Mouse (Mus musculus): Measurements from ENCODE around the gene Runx1. TPM values are rescaled to one million over a fixed set of nuclear protein-coding genes. Genes with fewer than 3 reads are reported as not detected.

The Runx1 gene
- polyA plus RNA-seq, 1 experiment from 2014 or later = 1.2 TPM

DNA sequence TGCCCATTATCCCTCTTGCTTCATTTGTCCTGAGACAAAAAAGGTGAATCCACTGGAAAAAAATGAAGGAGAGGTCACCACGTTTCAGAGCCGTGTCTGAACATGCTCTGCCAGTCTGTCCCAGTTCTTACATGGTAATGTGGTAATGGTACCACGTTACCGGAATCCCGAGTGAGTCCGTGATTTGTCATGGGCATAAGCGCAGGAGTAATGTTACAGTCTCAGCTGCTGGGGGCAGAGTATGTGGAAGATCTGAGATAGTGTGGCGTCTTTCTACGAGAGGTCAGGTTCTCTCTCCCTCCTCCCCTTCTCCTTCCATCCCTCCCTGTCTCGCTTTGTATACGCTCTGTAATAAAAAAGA, 216.3 kb downstream of the Runx1 start:
- no peak overlapping the region for H3K27ac ChIP-seq (ENCODE audit: low read depth, low read length)

DNA sequence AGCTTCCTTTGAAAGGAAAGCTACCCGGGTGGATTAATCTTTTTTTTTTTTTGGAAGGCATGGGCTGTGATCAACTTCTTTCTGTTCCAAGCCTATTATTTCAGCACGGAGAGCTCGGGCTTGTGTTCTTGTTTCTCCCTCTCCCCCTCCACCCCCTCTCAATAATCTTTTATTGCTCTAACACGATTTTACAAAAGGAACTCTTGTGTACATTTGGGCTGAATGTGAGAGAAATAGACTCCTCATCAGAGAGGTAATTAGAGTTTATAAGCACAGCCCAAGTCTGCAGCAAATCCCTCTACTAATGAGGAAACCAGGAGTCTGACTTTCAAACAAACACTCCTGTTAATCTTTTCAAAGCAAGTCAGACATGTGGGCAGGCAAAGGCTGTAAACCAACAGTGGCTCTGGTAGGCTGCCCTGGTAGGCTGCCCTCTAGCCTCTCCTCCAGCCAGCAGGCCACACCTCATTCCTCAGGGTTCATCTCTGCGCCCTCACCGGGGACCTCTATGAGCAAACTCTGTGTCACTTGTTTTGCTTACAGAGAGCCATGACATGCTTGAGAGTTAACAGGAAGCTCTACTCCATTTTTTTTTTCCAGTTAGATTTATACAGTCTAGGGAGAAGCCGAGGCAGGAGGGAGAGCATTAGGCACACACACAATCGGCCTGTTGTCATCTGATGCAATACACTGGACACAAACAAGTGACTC, 216.8 kb downstream of the Runx1 start:
- H3K9me3 ChIP-seq (ENCODE audit: control insufficient read depth, low read length) = no peaks in the 10 kb centered on the region
- DNase-seq (ENCODE audit: low spot score) = no peak
- H3K27me3 ChIP-seq (ENCODE audit: control insufficient read depth, insufficient read depth, low read length) = peaks cover 10% of the 10 kb centered on the region
- H3K4me1 ChIP-seq (ENCODE audit: control insufficient read depth, insufficient read depth, low read length) = 0 out of 2 replicates have a peak, but pooled peaks cover 6% of the 10 kb centered on the region
- no peaks in the 10 kb centered on the region for H3K36me3 ChIP-seq (ENCODE audit: control insufficient read depth, insufficient read depth, low read length)
- ATAC-seq (ENCODE audit: insufficient read depth, low FRiP score, low TSS enrichment) = no peak
- WGBS = 11% methylated on average over 8 of the region's 8 CpGs
- no peak overlapping the region for H3K4me2 ChIP-seq (ENCODE audit: low read depth)
- H3K9ac ChIP-seq (ENCODE audit: low read length) = no peak overlapping the region
- H3K4me3 ChIP-seq (ENCODE audit: low read depth, low read length) = no peak overlapping the region
- H3K27ac ChIP-seq (ENCODE audit: low read depth, low read length) = no peak overlapping the region

More for the DNA sequence above, 216.3 kb downstream of the Runx1 start:
- Histone ChIP-seq H3K9ac (ENCODE audit: low read length) (no peak overlapping the region), H3K4me1 (ENCODE audit: control insufficient read depth, insufficient read depth, low read length) (0 out of 2 replicates have a peak, but pooled peaks cover 6% of the 10 kb centered on the region), H3K4me2 (ENCODE audit: low read depth) (no peak overlapping the region), H3K4me3 (ENCODE audit: low read depth, low read length) (no peak overlapping the region), H3K9me3 (ENCODE audit: control insufficient read depth, low read length) (no peaks in the 10 kb centered on the region), H3K27me3 (ENCODE audit: control insufficient read depth, insufficient read depth, low read length) (peaks cover 10% of the 10 kb centered on the region), H3K36me3 (ENCODE audit: control insufficient read depth, insufficient read depth, low read length) (no peaks in the 10 kb centered on the region)
- no peak for ATAC-seq (ENCODE audit: insufficient read depth, low FRiP score, low TSS enrichment)
- DNase-seq (ENCODE audit: low spot score) = no peak
- 43% methylated on average over 11 of the region's 11 CpGs for WGBS

DNA sequence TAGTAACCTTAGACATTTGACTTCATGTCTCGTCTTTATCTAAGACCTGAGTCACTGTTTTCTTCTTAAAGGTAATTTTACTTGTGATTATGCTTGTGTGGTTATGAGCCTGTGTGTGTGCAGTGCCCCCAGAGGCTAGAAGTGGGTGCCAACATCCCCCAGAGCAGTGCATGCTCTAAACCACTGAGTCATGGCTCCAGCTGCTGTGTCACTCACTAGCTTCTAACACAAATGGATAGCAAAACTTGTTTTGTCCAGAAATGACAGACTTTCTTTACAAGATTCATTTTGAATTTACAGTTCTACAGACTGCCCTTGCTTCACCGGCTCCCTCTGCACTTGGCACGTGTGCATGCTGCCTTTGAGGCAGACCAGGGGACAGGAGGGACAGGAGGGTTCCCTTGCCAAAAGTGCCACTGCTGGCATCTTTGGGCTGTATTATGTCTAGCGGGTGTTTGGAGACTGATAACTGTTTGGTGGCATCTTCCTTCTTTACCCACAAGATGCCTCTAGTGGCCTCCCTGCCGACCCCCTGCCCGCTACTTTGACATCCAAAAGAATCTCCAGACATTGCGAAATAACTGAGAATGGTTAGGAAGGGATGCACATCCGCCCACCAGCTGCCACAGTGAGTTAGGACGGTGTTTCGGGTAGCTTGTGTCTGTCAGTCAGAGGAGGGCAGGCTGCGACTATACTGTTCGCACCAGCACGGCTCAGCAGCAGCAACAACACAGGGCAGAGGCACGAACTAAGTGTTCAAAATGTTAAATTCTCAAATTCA, 217.6 kb downstream of the Runx1 start:
- ATAC-seq (ENCODE audit: insufficient read depth, low FRiP score, low TSS enrichment) = no peak
- 44% methylated on average over 14 of the region's 14 CpGs for WGBS
- no peak for DNase-seq (ENCODE audit: low spot score)
- Histone ChIP-seq H3K4me3 (ENCODE audit: low read depth, low read length) (no peak overlapping the region), H3K4me2 (ENCODE audit: low read depth) (no peak overlapping the region), H3K27me3 (ENCODE audit: control insufficient read depth, insufficient read depth, low read length) (peaks cover 10% of the 10 kb centered on the region), H3K36me3 (ENCODE audit: control insufficient read depth, insufficient read depth, low read length) (no peaks in the 10 kb centered on the region), H3K9me3 (ENCODE audit: control insufficient read depth, low read length) (no peaks in the 10 kb centered on the region), H3K27ac (ENCODE audit: low read depth, low read length) (no peak overlapping the region), H3K9ac (ENCODE audit: low read length) (no peak overlapping the region), H3K4me1 (ENCODE audit: control insufficient read depth, insufficient read depth, low read length) (0 out of 2 replicates have a peak, but pooled peaks cover 6% of the 10 kb centered on the region)

DNA sequence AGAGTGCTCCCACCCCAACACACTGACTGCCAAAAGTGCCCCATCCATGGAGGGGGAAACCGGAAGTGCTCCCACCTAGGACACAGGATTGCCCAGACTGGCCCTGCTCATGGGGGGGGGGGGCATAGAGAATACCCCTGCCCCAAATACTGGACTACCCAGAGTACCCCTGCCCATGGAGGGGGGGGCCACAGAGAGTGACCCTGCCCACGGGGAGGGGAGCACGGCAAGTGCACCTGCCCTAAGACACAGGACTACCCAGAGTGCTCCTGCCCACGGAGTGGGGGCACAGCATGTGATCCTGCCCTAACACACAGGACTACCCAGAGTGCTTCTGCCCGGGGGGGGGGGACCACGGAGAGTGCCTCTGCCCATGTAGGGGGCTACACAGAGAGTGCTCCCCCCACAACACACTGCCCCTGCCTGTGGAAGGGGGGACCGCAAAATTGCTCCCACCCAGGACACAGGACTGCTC, 219.4 kb downstream of the Runx1 start:
- H3K4me2 ChIP-seq (ENCODE audit: low read depth) = no peak overlapping the region

DNA sequence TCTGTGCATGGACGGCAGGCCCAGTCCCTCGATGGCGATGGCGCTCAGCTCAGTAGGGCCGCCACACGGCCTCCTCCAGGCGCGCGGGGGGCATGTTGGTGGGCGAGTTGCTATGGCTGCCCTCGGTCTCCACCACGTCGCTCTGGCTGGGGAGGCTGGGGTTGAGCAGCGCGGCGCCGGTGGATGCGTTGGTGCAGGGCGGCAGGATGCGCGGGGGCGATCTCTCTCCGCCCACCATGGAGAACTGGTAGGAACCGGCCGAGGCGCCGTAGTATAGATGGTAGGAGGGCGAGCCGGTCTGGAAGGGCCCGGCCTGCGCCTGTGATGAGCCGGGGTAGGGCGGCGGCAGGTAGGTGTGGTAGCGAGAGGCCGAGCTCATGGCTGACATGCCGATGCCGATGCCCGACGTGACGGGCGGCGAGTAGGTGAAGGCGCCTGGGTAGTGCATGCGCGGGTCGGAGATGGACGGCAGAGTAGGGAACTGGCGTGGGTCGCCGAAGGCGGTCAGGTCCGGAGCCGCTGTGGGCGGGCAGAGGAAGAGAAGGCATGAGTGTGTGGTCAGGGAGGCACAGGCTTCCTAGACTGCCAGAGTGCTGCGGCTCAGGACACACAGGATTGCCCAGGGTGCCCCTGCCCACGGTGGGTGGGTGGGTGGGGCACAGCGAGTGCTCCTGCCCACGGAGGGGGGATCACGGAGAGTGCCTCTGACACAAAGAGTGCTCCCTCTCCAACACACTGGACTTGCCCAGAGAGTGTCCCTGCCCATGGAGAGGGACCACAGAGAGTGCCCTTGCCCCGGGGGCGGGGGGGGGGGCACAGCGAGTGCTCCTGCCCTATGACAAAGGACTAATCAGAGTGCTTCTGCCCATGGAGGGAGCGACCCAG, 220.1 kb downstream of the Runx1 start:
- Histone ChIP-seq H3K4me3 (ENCODE audit: low read depth, low read length) (peak overlapping the region; percentile 42), H3K4me2 (ENCODE audit: low read depth) (peak overlapping the region; percentile 65), H3K36me3 (ENCODE audit: control insufficient read depth, insufficient read depth, low read length) (no peaks in the 10 kb centered on the region), H3K4me1 (ENCODE audit: control insufficient read depth, insufficient read depth, low read length) (0 out of 2 replicates have a peak, but pooled peaks cover 6% of the 10 kb centered on the region), H3K9me3 (ENCODE audit: control insufficient read depth, low read length) (no peaks in the 10 kb centered on the region), H3K27me3 (ENCODE audit: control insufficient read depth, insufficient read depth, low read length) (peaks cover 10% of the 10 kb centered on the region), H3K9ac (ENCODE audit: low read length) (peak overlapping the region; percentile 42), H3K27ac (ENCODE audit: low read depth, low read length) (no peak overlapping the region)
- ATAC-seq (ENCODE audit: insufficient read depth, low FRiP score, low TSS enrichment) = peak; percentile 61
- DNase-seq (ENCODE audit: low spot score) = peak; percentile 59
- WGBS = 6% methylated on average over 61 of the region's 64 CpGs

More for the DNA sequence above, 219.4 kb downstream of the Runx1 start:
- Histone ChIP-seq H3K27me3 (ENCODE audit: control insufficient read depth, insufficient read depth, low read length) (peaks cover 10% of the 10 kb centered on the region), H3K9ac (ENCODE audit: low read length) (no peak overlapping the region), H3K4me1 (ENCODE audit: control insufficient read depth, insufficient read depth, low read length) (0 out of 2 replicates have a peak, but pooled peaks cover 6% of the 10 kb centered on the region), H3K4me3 (ENCODE audit: low read depth, low read length) (no peak overlapping the region), H3K9me3 (ENCODE audit: control insufficient read depth, low read length) (no peaks in the 10 kb centered on the region), H3K27ac (ENCODE audit: low read depth, low read length) (no peak overlapping the region), H3K36me3 (ENCODE audit: control insufficient read depth, insufficient read depth, low read length) (no peaks in the 10 kb centered on the region)
- no peak for DNase-seq (ENCODE audit: low spot score)
- 0 out of 2 replicates have a peak, but pooled peaks have one; percentile 27 for ATAC-seq (ENCODE audit: insufficient read depth, low FRiP score, low TSS enrichment)
- 87% methylated on average over 7 of the region's 7 CpGs for WGBS

DNA sequence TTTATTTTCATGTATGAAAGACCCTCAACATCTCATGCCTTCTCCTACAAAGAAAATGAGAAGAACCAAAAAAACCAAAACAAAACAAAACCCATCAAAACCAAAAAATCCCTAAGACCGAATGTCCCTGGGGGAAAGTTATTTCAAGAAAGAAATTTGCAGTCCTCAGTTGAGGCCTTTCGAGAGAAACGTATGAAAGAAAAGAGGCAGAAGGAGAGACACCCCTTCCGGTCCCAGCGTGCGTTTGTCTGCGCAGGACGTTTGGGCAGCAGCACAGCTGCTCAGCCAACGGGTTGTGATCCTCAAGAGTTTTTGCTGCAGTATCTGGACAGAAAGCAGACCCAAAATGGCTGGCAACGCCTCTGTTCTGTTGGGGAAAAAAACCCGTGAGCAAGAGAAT, 223.4 kb downstream of the Runx1 start:
- Histone ChIP-seq H3K4me3 (ENCODE audit: low read depth, low read length) (no peak overlapping the region), H3K4me2 (ENCODE audit: low read depth) (no peak overlapping the region), H3K9me3 (ENCODE audit: control insufficient read depth, low read length) (no peaks in the 10 kb centered on the region), H3K9ac (ENCODE audit: low read length) (no peak overlapping the region), H3K36me3 (ENCODE audit: control insufficient read depth, insufficient read depth, low read length) (no peaks in the 10 kb centered on the region), H3K27me3 (ENCODE audit: control insufficient read depth, insufficient read depth, low read length) (peaks cover 10% of the 10 kb centered on the region), H3K4me1 (ENCODE audit: control insufficient read depth, insufficient read depth, low read length) (no peaks in the 10 kb centered on the region), H3K27ac (ENCODE audit: low read depth, low read length) (no peak overlapping the region)
- ATAC-seq (ENCODE audit: insufficient read depth, low FRiP score, low TSS enrichment) = no peak
- no peak for DNase-seq (ENCODE audit: low spot score)
- 81% methylated on average over 11 of the region's 11 CpGs for WGBS

DNA sequence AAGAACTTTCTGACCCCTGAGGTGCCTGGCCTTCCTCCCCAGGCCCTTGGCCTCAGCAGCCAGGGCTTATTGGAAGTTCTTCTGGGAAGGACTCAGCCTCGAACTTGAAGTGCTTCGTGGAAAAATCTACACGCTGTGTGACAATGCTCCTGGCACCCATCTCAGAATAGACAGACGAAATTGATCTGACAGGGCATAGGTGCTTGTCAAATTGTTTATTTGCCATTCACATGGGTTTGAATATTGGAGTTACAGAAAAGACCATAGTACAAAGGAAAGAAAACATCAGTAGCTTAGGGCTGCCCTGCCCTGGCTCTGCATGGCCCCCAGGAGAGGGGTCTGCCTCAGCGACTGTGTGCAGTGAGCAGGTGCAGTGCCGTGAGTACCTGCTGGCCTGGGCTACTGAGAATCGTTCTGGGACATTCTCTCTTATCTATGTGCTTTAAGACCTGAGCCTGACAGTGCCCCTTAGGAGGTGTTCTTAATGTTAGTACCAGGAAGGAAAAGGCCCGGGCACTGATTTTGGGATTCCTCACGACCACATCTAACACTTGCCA, 224.6 kb downstream of the Runx1 start:
- DNase-seq (ENCODE audit: low spot score) = no peak
- ATAC-seq (ENCODE audit: insufficient read depth, low FRiP score, low TSS enrichment) = no peak
- WGBS = 85% methylated on average over 9 of the region's 9 CpGs
- Histone ChIP-seq H3K27ac (ENCODE audit: low read depth, low read length) (no peak overlapping the region), H3K9ac (ENCODE audit: low read length) (no peak overlapping the region), H3K4me3 (ENCODE audit: low read depth, low read length) (no peak overlapping the region), H3K4me2 (ENCODE audit: low read depth) (no peak overlapping the region), H3K27me3 (ENCODE audit: control insufficient read depth, insufficient read depth, low read length) (peaks cover 10% of the 10 kb centered on the region), H3K4me1 (ENCODE audit: control insufficient read depth, insufficient read depth, low read length) (no peaks in the 10 kb centered on the region), H3K36me3 (ENCODE audit: control insufficient read depth, insufficient read depth, low read length) (no peaks in the 10 kb centered on the region), H3K9me3 (ENCODE audit: control insufficient read depth, low read length) (no peaks in the 10 kb centered on the region)

DNA sequence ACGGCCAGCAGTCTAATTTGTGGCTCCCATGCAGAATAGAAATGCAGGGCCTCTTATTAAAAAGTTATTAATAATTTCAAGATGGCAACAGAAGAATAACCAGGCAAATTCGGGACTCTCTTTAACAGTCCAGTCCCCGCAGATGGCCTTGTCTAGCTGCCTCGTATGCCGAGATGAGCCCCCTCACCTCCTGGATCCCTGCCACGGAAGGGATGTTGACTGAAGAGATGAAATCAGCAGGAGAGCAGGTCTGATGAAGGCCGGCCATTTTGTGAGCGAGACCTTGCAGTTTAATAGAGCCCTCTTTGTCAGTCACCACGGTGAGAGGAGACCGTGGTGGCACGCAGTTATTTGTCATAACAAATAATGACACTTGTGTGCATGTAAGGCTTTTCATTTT, 226.5 kb downstream of the Runx1 start:
- Histone ChIP-seq H3K4me2 (ENCODE audit: low read depth) (no peak overlapping the region), H3K9me3 (ENCODE audit: control insufficient read depth, low read length) (no peaks in the 10 kb centered on the region), H3K4me3 (ENCODE audit: low read depth, low read length) (no peak overlapping the region), H3K9ac (ENCODE audit: low read length) (no peak overlapping the region), H3K27ac (ENCODE audit: low read depth, low read length) (no peak overlapping the region), H3K36me3 (ENCODE audit: control insufficient read depth, insufficient read depth, low read length) (no peaks in the 10 kb centered on the region), H3K27me3 (ENCODE audit: control insufficient read depth, insufficient read depth, low read length) (no peaks in the 10 kb centered on the region), H3K4me1 (ENCODE audit: control insufficient read depth, insufficient read depth, low read length) (no peaks in the 10 kb centered on the region)
- DNase-seq (ENCODE audit: low spot score) (no peak), ATAC-seq (ENCODE audit: insufficient read depth, low FRiP score, low TSS enrichment) (no peak)
- WGBS = 77% methylated on average over 11 of the region's 11 CpGs
